Mouse (Mus musculus): ENCODE data around the gene Clec2l. TPM values are rescaled to one million over a fixed set of nuclear protein-coding genes. Genes with fewer than 3 reads are reported as not detected.

The Clec2l gene
- polyA plus RNA-seq, 1 experiment from 2014 or later, result 0.95 TPM

DNA sequence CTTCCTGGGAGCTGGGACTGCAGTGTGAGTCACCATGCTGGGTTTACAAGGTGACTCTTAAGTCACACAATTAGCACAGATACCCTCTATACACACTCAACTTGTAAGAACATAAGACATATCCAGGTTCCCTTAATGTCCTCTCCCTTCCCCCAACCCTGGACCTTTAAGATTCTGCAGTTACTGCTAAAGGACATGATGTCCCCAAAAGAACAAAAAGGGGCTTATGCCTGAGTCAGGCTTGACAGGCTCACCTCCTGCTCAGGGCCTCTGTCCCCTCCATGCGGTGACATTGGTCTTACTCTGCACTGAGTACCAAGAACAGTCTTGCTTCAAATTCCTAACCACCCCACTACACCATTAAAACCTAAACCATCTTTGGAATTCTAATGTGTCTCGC is 30.0 kb upstream of the Clec2l start:
- no peak for DNase-seq (ENCODE audit: low spot score)

GRCm38 (mm10) chr6:38634461-38634860 is 28.4 kb upstream of the Clec2l start:
- 84% methylated on average over 8 of the region's 8 CpGs for WGBS
- no peak overlapping the region for H3K4me3 ChIP-seq (ENCODE audit: low read depth, low read length)
- no peak overlapping the region for H3K4me2 ChIP-seq (ENCODE audit: low read depth, low read length, severe bottlenecking)
- H3K36me3 ChIP-seq (ENCODE audit: control insufficient read depth, insufficient read depth, low read length), result no peaks in the 10 kb centered on the region
- no peak overlapping the region for H3K9ac ChIP-seq (ENCODE audit: low read length)
- H3K4me1 ChIP-seq (replicated peaks; ENCODE audit: control insufficient read depth, insufficient read depth, low read length), result peaks cover 9% of the 10 kb centered on the region; the same call in 1 of the 2 replicates
- DNase-seq (ENCODE audit: low spot score), result peak; percentile 47
- H3K27ac ChIP-seq (ENCODE audit: low read depth, low read length), result no peak overlapping the region
- no peak for ATAC-seq (replicated peaks; ENCODE audit: low FRiP score)
- H3K9me3 ChIP-seq (ENCODE audit: control insufficient read depth, low read length), result no peaks in the 10 kb centered on the region
- H3K27me3 ChIP-seq (ENCODE audit: control insufficient read depth, insufficient read depth, low read length), result peaks cover 44% of the 10 kb centered on the region

More for the DNA sequence above, 30.0 kb upstream of the Clec2l start:
- no peak for ATAC-seq (replicated peaks; ENCODE audit: low FRiP score)
- Histone ChIP-seq H3K4me2 (ENCODE audit: low read depth, low read length, severe bottlenecking) (no peak overlapping the region), H3K9ac (ENCODE audit: low read length) (no peak overlapping the region), H3K27me3 (ENCODE audit: control insufficient read depth, insufficient read depth, low read length) (peaks cover 36% of the 10 kb centered on the region), H3K36me3 (ENCODE audit: control insufficient read depth, insufficient read depth, low read length) (no peaks in the 10 kb centered on the region), H3K4me3 (ENCODE audit: low read depth, low read length) (no peak overlapping the region), H3K9me3 (ENCODE audit: control insufficient read depth, low read length) (no peaks in the 10 kb centered on the region), H3K27ac (ENCODE audit: low read depth, low read length) (no peak overlapping the region), H3K4me1 (replicated peaks; ENCODE audit: control insufficient read depth, insufficient read depth, low read length) (peaks cover 9% of the 10 kb centered on the region; the same call in 1 of the 2 replicates)
- 90% methylated on average over 2 of the region's 2 CpGs for WGBS

DNA sequence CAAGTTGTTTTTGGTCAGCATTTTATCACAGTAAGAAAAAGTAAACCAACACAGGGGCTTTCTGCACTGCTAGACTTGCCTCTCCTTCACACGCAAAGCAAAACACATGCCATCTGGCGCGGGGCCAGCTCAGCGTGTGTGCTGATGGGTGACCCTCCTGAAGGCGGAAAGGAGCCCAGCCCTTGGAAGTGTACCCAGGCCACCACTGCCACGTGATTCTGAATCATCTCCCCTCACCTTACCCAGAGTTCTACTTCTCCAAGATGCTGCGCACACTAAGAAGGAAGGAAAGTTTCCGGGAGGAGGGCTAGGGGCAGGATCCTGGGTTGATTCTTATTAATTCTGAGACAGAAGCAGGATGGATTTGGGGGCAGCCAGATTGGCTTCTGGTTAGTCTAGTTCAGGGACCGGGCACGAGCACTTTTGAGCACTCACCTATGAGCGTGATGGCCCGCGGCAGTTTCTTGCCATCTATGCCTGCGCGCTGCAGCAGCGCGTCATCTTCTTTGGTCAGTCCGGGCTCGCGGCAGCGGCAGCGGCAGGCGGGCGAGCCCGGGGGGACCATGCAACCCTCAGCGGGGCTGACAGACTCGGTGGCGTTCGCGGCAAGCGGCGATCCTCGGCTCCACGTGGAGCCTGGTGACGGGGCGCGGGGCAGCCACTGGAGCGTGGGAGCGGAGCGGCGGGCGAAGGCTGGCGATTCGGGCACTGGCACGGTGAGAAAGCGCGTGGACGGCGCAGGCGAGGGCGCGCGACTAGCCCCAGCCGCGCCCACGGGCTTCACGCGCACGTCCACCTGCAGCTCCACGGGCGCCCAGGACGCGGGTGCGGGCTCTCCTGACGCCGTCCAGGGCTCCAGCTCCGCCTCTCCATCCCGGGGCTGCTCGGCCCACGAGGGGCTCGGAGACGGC is 26.7 kb upstream of the Clec2l start:
- H3K27ac ChIP-seq (ENCODE audit: low read depth, low read length), result no peak overlapping the region
- DNase-seq (ENCODE audit: low spot score) (peak; percentile 68), ATAC-seq (replicated peaks; ENCODE audit: low FRiP score) (peak; percentile 37; the same call in 1 of the 2 replicates)
- H3K4me2 ChIP-seq (ENCODE audit: low read depth, low read length, severe bottlenecking), result peak overlapping the region; percentile 96
- H3K4me3 ChIP-seq (ENCODE audit: low read depth, low read length), result peak overlapping the region; percentile 45
- H3K9me3 ChIP-seq (ENCODE audit: control insufficient read depth, low read length), result no peaks in the 10 kb centered on the region
- 2% methylated on average over 56 of the region's 72 CpGs for WGBS
- peak overlapping the region; percentile 44 for H3K9ac ChIP-seq (ENCODE audit: low read length)
- no peaks in the 10 kb centered on the region for H3K36me3 ChIP-seq (ENCODE audit: control insufficient read depth, insufficient read depth, low read length)
- peaks cover 45% of the 10 kb centered on the region for H3K27me3 ChIP-seq (ENCODE audit: control insufficient read depth, insufficient read depth, low read length)
- peaks cover 9% of the 10 kb centered on the region; the same call in 1 of the 2 replicates for H3K4me1 ChIP-seq (replicated peaks; ENCODE audit: control insufficient read depth, insufficient read depth, low read length)

- Histone ChIP-seq H3K36me3 (ENCODE audit: control insufficient read depth, insufficient read depth, low read length) (no peaks in the 10 kb centered on the region), H3K9me3 (ENCODE audit: control insufficient read depth, low read length) (no peaks in the 10 kb centered on the region), H3K9ac (ENCODE audit: low read length) (peak within 1 kb of the TSS; percentile 44), H3K27ac (ENCODE audit: low read depth, low read length) (no peak within 1 kb of the TSS), H3K4me3 (ENCODE audit: low read depth, low read length) (peak within 1 kb of the TSS; percentile 45), H3K4me1 (replicated peaks; ENCODE audit: control insufficient read depth, insufficient read depth, low read length) (peaks cover 9% of the 10 kb centered on the region; the same call in 1 of the 2 replicates), H3K4me2 (ENCODE audit: low read depth, low read length, severe bottlenecking) (peak within 1 kb of the TSS; percentile 96), H3K27me3 (ENCODE audit: control insufficient read depth, insufficient read depth, low read length) (peaks cover 45% of the 10 kb centered on the region)
- DNase-seq (ENCODE audit: low spot score) (peak; percentile 74), ATAC-seq (replicated peaks; ENCODE audit: low FRiP score) (peak; percentile 81)
- WGBS, result 3% methylated on average over 59 of the region's 60 CpGs
Measured at GRCm38 (mm10) chr6:38636852-38637618, 25.8 kb upstream of the Clec2l start, which contains the start of gene Klrg2. Klrg2 (minus strand) TSS chr6:38637242.

- no peak overlapping the region for H3K9ac ChIP-seq (ENCODE audit: low read length)
- peaks cover 33% of the 10 kb centered on the region for H3K27me3 ChIP-seq (ENCODE audit: control insufficient read depth, insufficient read depth, low read length)
- ATAC-seq (replicated peaks; ENCODE audit: low FRiP score) (no peak), DNase-seq (ENCODE audit: low spot score) (no peak)
- peaks cover 9% of the 10 kb centered on the region; the same call in 1 of the 2 replicates for H3K4me1 ChIP-seq (replicated peaks; ENCODE audit: control insufficient read depth, insufficient read depth, low read length)
- H3K4me2 ChIP-seq (ENCODE audit: low read depth, low read length, severe bottlenecking), result no peak overlapping the region
- WGBS, result 82% methylated on average over 11 of the region's 11 CpGs
- H3K9me3 ChIP-seq (ENCODE audit: control insufficient read depth, low read length), result no peaks in the 10 kb centered on the region
- H3K4me3 ChIP-seq (ENCODE audit: low read depth, low read length), result no peak overlapping the region
- no peak overlapping the region for H3K27ac ChIP-seq (ENCODE audit: low read depth, low read length)
- no peaks in the 10 kb centered on the region for H3K36me3 ChIP-seq (ENCODE audit: control insufficient read depth, insufficient read depth, low read length)
Measured at GRCm38 (mm10) chr6:38640401-38640800, 22.5 kb upstream of the Clec2l start.

DNA sequence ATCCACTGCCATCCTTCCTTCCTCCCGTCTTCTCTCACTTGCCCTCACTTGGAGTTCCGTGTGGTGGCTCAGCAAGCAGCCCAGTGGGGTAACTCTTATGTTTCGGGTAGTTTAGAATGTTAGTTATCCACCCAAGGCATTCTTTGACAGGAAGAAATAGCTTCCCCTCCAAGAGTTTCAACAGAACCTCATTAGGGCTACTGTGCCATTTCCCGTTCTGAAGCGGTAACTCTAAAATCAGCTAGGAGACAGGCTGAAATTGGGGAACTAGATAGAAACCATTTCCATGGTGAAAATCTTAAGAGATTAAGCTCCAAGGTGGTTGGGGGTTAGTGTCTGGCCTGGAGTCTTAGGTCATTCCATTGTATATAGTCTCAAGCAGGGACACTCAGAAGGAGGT is 21.6 kb upstream of the Clec2l start:
- DNase-seq (ENCODE audit: low spot score) (no peak), ATAC-seq (replicated peaks; ENCODE audit: low FRiP score) (no peak)
- no peak overlapping the region for H3K4me2 ChIP-seq (ENCODE audit: low read depth, low read length, severe bottlenecking)
- H3K27me3 ChIP-seq (ENCODE audit: control insufficient read depth, insufficient read depth, low read length), result peaks cover 25% of the 10 kb centered on the region
- H3K9ac ChIP-seq (ENCODE audit: low read length), result no peak overlapping the region
- H3K9me3 ChIP-seq (ENCODE audit: control insufficient read depth, low read length), result no peaks in the 10 kb centered on the region
- 67% methylated on average over 5 of the region's 5 CpGs for WGBS
- H3K4me3 ChIP-seq (ENCODE audit: low read depth, low read length), result no peak overlapping the region
- H3K27ac ChIP-seq (ENCODE audit: low read depth, low read length), result no peak overlapping the region
- no peaks in the 10 kb centered on the region for H3K36me3 ChIP-seq (ENCODE audit: control insufficient read depth, insufficient read depth, low read length)
- peaks cover 5% of the 10 kb centered on the region; the same call in 1 of the 2 replicates for H3K4me1 ChIP-seq (replicated peaks; ENCODE audit: control insufficient read depth, insufficient read depth, low read length)

DNA sequence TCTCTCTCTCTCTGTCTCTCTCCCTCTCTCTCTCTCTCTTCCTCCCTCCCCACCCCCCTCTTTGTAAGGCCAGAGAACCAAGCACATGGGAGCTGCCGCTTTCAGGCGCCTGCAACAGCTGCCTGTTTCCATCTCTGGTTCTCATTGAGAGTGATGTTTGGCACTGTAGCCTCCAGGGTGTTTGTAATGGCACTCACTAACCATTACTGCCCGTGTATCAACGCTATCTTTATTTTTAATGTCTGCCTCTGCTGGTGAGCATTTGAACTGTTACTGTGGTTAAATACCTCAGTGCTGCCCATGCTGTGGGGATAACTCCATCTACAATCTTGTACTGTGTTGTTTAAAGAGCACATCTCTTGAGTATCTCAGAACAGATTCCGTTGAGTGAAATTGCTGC is 21.2 kb upstream of the Clec2l start:
- Histone ChIP-seq H3K36me3 (ENCODE audit: control insufficient read depth, insufficient read depth, low read length) (no peaks in the 10 kb centered on the region), H3K27ac (ENCODE audit: low read depth, low read length) (no peak overlapping the region), H3K27me3 (ENCODE audit: control insufficient read depth, insufficient read depth, low read length) (peaks cover 21% of the 10 kb centered on the region), H3K4me2 (ENCODE audit: low read depth, low read length, severe bottlenecking) (no peak overlapping the region), H3K9me3 (ENCODE audit: control insufficient read depth, low read length) (no peaks in the 10 kb centered on the region), H3K9ac (ENCODE audit: low read length) (no peak overlapping the region), H3K4me3 (ENCODE audit: low read depth, low read length) (no peak overlapping the region), H3K4me1 (replicated peaks; ENCODE audit: control insufficient read depth, insufficient read depth, low read length) (peaks cover 1% of the 10 kb centered on the region; the same call in 1 of the 2 replicates)
- DNase-seq (ENCODE audit: low spot score) (no peak), ATAC-seq (replicated peaks; ENCODE audit: low FRiP score) (no peak)
- 58% methylated on average over 5 of the region's 5 CpGs for WGBS

DNA sequence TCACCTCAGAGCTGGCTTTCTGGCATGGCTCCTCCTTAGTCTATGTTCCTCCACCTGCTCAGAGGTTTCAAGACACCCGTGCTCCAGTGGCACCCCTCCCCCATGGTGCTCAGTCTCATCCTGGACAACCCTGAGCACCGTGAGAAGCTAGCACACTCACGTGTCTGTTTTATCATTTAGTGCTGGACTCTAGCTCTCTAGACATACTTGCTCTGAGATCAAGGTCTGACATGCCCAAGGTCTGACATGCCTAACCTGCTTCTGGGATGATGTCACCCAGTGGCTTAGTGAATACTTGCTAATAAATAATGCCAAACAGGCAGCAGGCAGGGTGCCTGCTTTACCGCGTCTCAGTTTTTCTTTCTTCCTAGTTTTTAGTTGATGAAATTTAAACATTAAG is 20.3 kb upstream of the Clec2l start:
- Histone ChIP-seq H3K36me3 (ENCODE audit: control insufficient read depth, insufficient read depth, low read length) (no peaks in the 10 kb centered on the region), H3K4me2 (ENCODE audit: low read depth, low read length, severe bottlenecking) (no peak overlapping the region), H3K9ac (ENCODE audit: low read length) (no peak overlapping the region), H3K4me1 (replicated peaks; ENCODE audit: control insufficient read depth, insufficient read depth, low read length) (no peaks in the 10 kb centered on the region), H3K27ac (ENCODE audit: low read depth, low read length) (no peak overlapping the region), H3K9me3 (ENCODE audit: control insufficient read depth, low read length) (no peaks in the 10 kb centered on the region), H3K4me3 (ENCODE audit: low read depth, low read length) (no peak overlapping the region), H3K27me3 (ENCODE audit: control insufficient read depth, insufficient read depth, low read length) (peaks cover 12% of the 10 kb centered on the region)
- 80% methylated on average over 5 of the region's 5 CpGs for WGBS
- no peak for ATAC-seq (replicated peaks; ENCODE audit: low FRiP score)
- no peak for DNase-seq (ENCODE audit: low spot score)

Data from forebrain, embryonic 11.5 days (tissue).